Mouse (Mus musculus) heart, adult 18-20 months (tissue): Measurements from ENCODE around the gene Nbl1. TPM values are rescaled to one million over a fixed set of nuclear protein-coding genes. Genes with fewer than 3 reads are reported as not detected.

ENCODE experiments used
- DNase-seq, 2 experiments: peaks; one replicate each; pipeline ENCODE4 v3.0.0; 2021 to 2022; ENCODE audit warnings: mixed read lengths in 1 of 2
- long read RNA-seq, 2 experiments: library from polyadenylated mRNA; stranded (forward); transcript quantifications; one replicate each; pipeline ENCODE4 v2.0.0; 2021
- total RNA-seq, 2 experiments: library from RNA; stranded (reverse); gene quantifications; 2 replicates each; pipeline ENCODE4 v1.2.3; 2021

The Nbl1 gene
- 10 to 100 TPM; 17.2 to 28.6 TPM for total RNA-seq
- long read RNA-seq, experiment 1, transcript Nbl1-201 (4 exons, 1,793 nt): major isoform, 20 of 27 reads
- long read RNA-seq, experiment 1, partial matches to known transcripts: 7 of 27 reads
- long read RNA-seq, experiment 1, other reads (novel, unspliced or antisense): 0 of 27 reads
- long read RNA-seq, experiment 2, transcript Nbl1-201 (4 exons, 1,793 nt): major isoform, 15 of 18 reads
- long read RNA-seq, experiment 2, partial matches to known transcripts: 2 of 18 reads
- long read RNA-seq, experiment 2, other reads (novel, unspliced or antisense): 1 of 18 reads

- DNase-seq: peak; percentile 76
These were observed at the start of gene Nbl1 for GRCm38 (mm10) chr4:139092356-139093195. Nbl1 (minus strand) TSS chr4:139092993.

- DNase-seq: no peak
These were observed 49.0 kb upstream of the Nbl1 start for GRCm38 (mm10) chr4:139141785-139142184.

DNA sequence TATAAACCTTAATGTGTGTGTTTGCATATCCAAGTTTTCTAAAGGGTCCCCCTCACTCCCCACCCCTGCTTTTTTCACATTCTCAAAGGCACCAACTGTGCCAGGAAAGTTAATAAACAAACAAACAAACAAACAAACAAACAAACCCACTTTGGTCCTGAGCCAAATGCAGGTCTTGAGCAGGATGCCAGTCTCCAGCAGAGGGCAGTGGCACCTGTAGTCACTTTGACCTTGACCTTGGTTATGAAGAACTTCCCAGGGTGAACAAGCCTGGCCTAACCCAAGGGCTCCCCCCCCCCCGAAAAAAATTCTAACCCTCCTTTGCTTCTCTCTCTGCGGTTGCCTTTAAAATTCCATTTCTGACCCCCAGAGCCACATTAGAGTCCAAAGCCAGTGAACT is 47.5 kb upstream of the Nbl1 start:
- DNase-seq: no peak

DNA sequence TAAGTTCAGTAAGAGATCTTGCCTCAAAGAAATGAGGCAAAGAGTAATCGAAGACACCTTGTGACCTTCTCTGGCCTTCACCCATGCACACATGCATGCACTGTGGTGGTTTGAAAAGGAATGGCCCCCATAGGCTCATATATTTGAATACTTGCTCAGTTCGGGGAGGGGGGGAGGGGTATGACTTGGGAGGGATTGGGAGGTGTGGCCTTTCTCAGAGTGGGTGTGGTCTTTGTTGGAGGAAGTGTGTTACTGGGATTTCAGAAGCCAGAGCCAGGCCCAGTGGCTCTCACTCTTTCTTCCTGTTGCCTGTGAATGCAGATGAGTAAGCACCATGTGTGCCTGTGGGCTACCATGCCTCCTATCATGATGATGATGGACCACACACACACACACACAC is 43.2 kb upstream of the Nbl1 start:
- DNase-seq: no peak

GRCm38 (mm10) chr4:139133109-139133508 is 40.3 kb upstream of the Nbl1 start:
- DNase-seq: no peak

DNA sequence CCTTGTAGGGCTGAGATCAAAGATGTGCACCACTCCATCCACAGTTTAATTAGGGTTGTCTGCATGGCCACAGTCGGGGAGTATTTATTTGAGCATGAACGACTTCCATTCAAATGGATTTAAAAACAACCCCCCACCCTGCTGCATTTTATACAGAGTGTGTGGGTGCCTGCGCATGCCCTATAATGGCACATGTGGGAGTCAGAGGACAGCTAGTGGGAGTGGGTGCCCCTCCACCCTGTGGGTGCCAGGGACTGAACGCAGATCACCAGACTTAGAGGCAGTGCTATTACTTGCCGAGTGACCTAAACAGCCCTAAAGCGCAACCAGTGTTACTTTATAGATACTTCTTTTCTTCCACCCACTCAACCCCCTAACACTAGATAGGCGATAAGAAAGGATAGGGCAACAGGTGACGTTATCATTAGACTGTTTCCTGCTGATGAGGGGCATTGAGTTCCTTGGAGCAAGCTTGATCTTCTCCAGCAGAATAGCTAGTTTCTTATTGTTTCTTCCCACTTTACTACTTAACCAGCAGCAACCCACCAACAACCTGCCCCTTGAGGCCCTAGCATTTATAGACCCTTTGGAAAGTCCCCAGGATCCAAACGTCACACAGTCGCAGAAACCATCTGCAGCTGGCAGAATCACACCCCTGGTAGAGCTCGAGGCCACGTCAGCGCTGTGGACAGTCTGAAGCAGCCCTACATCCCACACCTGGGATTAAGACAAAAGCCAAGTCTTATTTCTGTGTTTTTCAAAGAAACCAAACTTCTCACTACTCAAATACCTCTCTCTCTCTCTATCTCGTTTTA is 39.3 kb upstream of the Nbl1 start:
- DNase-seq: no peak

GRCm38 (mm10) chr4:139130701-139131549 is 38.1 kb upstream of the Nbl1 start, which contains the start of gene Minos1:
Minos1 (minus strand) TSS chr4:139131113.
- peak; percentile 98 for DNase-seq

- peak; percentile 27 to 49 for DNase-seq
These were observed 37.3 kb upstream of the Nbl1 start for GRCm38 (mm10) chr4:139129806-139130700.

DNA sequence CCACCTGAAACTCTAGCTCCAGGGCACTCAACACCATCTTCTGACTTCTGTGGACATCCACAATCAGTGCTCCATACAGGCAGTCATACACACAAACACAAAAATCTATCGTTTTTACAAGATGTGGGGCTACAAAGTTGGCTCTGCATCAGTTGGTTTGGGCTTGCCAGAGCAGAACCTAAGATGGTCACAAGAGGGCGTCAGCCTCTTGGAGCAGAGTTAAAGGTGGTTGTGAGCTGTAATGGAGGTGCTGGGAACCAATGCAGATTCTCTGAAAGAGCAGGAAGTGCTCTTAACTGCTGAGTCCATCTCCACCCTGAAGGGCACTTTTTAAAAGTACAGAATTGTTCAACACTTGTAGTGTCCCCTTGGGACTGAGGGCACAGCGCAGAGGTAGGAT is 33.7 kb upstream of the Nbl1 start:
- DNase-seq: no peak

DNA sequence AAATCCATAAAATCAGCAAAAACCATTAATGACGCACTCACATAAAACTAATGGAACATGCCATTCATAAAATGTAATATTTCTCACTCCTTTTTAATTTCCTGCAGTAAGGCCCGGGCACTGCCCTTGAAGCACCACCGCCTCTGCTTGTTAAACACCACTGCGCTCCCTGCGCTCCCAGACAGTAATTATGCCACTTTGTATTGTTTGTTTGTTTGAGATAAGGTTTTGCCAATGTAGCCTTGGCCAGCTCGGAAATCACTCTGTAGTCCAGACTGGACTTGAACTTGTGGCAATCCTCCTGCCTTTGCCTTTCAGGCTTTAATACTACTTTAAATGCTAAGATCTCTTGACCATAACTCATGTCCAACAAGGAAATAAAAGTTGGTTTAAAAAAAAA is 32.1 kb upstream of the Nbl1 start:
- no peak for DNase-seq

DNA sequence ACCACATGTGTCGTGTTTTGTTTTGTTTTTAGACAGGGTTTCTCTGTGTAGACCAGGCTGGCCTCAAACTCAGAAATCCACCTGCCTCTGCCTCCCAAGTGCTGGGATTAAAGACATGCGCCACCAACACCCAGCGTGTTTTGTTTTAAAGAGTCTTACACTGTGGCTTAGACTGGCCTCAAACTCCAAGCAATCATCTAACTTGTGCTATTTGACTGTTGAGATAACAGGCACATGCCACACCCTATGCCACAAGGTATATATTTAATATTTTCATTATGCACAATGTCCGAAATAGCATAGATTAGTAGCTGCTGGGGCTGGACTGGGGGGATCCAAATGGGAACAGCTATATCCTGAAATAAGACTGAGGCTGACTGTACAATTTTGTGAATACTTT is 29.8 kb upstream of the Nbl1 start:
- DNase-seq: no peak

GRCm38 (mm10) chr4:139120998-139121397 is 28.2 kb upstream of the Nbl1 start:
- no peak for DNase-seq

- no peak for DNase-seq
These were observed 27.6 kb upstream of the Nbl1 start for GRCm38 (mm10) chr4:139120281-139120814.

DNA sequence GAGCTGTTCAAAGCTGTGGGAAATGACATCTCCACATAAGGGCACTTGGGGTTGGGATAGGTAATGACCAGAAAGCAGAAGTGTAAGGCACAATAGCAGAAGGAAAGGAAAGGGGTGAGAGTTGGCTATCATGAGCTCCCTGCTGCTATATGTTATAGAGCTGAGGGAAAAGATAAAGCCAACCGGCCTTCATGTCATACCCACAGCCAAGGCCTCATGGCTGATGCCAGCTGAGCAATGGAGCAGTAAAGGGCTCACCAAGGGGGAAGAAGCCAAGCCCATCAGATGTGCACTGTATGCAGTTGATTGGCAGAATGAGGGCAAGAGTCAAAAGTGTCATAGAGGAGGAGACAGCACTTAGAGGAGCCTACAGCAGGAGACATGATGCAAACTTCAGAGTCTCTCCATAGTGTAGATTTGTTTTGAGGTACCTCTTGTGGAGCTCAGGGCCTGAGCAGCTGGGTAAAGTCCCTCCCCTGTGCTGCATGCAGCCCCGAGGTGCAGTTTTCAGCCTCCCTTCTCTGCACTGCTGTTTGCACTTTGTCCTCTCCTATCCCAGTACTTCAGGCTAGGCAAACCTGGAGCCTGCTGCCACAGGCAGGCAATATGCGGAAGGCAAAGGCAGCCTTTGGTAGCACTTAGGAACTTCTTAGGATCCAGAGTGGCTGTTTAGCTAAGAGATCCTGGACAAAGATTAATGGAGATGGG is 23.7 kb upstream of the Nbl1 start:
- DNase-seq: no peak

DNA sequence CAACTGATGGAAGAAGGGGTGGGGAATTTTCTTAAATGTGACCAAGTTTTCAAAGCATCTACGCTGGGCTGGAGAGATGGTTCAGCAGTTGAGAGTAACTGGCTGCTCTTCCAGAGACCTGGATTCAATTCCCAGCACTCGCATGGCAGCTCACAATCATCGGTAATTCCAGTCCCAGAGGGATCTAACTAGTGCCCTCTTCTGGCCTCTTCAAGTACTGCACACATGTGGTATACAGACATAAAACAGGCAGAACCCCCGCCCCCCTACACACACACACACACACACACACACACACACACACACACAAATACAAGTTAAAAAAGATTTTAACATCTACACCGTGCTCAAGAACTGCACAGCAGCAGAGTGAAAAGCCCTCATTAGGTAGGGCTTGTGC is 22.9 kb upstream of the Nbl1 start:
- no peak for DNase-seq

DNA sequence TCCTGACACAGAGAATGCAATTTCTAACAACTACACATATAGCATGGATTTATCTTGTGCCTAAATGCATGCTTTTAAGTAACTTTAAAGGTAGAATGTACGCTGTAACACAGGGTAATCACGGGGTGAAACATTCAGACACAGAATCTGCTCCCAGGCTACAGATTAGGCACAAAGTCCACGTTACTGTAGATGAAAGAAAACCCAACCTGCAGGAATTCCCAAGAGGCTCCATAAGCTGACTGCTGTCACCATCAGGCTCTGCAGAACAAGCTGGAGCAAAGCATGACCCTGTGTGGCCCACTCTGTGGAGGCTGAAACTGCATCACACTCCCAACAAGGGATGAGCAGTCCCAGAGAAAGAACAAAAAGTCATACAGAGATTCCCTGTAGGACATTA is 19.7 kb upstream of the Nbl1 start:
- DNase-seq: no peak

DNA sequence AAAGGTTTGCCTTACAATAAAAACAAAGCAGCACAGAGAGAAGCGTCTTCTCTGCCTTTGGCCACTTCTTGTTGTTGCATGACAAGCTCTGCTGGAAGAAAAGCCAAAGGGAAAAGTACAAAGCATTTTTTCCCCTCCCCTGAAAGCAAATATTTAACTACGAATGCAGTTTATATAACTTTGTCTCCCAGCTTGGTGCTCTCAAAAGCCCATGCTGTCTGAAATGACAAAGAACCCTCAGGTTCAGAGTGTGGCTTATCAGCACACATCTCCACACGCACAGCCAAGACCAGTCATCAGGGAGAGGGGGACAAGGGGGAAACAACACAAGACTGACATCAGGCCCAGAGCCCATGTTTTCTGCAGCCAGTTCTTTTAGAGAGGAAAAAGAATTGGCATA is 18.6 kb upstream of the Nbl1 start:
- DNase-seq: no peak

DNA sequence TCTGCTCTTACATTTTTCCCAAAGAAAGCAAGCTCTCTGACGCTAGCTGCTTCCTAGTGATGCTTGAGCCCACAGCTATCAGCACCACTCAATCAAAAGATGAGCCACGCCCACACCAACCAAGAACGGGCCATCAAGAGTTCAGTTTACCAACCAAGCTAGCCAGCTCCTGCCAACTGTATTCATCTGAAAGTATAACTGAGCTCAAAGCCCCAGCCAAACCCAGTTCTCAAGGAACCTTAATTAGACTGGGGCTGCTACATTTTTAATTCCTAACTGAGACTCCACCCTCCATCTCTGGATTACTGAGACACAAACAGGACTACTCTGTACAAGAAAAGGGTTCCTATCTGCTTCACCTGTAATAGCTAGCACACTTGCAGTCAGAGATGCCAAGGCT is 18.1 kb upstream of the Nbl1 start:
- DNase-seq: no peak

GRCm38 (mm10) chr4:139105453-139105852 is 12.7 kb upstream of the Nbl1 start:
- DNase-seq: no peak

GRCm38 (mm10) chr4:139101546-139101945 is 8.8 kb upstream of the Nbl1 start:
- DNase-seq: no peak
